Mouse (Mus musculus): ENCODE results near the gene Tmem129.

GRCm38 (mm10) chr5:33637606-33638350 lies 20.4 kb downstream of the Tmem129 start:
- TF ChIP-seq RCOR1 (IDR thresholded peaks at IDR 0.05; ENCODE audit: low read depth, low read length) (no peak), CTCF (IDR thresholded peaks at IDR 0.05 in 2 of 3, conservative IDR thresholded peaks at IDR 0.05 in 1 of 3; ENCODE audit: control insufficient read depth in 1 of 3, insufficient read depth in 1 of 3, low read depth in 2 of 3, low read length in 3 of 3, poor library complexity in 1 of 3, severe bottlenecking in 1 of 3) (no peak), KAT2A (conservative IDR thresholded peaks at IDR 0.05; ENCODE audit: low read depth, low read length) (no peak), POLR2A (IDR thresholded peaks at IDR 0.05; ENCODE audit: control insufficient read depth in 1 of 2, insufficient read depth in 1 of 2, low read depth in 1 of 2, low read length in 2 of 2, poor library complexity in 1 of 2) (no peak)

Measured in MEL (cell line).